Mouse (Mus musculus): ENCODE results near the gene Trim10. TPM values are rescaled to one million over a fixed set of nuclear protein-coding genes. Genes with fewer than 3 reads are reported as not detected.

Trim10 gene
- total RNA-seq, 2 experiments from 2014 or later = not detected

DNA sequence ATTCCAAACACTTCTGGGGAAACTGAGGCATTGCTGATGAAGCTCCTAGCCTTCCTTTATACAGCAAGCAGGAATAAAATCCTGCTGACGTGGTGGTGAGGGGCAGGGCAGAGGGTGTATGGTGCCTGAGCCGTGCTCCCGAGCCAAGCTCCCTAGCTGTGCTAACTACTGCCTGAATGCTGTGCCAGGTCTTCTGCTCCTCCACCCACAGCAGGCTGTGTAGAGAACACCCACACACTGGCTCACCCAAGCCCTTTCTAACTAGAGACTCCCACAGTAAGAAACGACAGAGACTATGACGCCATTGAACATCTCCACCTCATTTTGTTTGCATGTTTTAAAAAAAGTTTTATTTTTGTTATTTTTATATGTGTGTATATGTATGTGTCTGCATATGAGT lies 30.6 kb downstream of the Trim10 start:
- no peak overlapping the region for H3K4me3 ChIP-seq
- DNase-seq (ENCODE audit: low spot score in 2 of 2) = peak; percentile 46 to 50
- H3K27ac ChIP-seq = peak overlapping the region; percentile 54; the same call in 1 of the 2 replicates
- TF ChIP-seq CTCF (conservative IDR thresholded peaks at IDR 0.05) = no peak

DNA sequence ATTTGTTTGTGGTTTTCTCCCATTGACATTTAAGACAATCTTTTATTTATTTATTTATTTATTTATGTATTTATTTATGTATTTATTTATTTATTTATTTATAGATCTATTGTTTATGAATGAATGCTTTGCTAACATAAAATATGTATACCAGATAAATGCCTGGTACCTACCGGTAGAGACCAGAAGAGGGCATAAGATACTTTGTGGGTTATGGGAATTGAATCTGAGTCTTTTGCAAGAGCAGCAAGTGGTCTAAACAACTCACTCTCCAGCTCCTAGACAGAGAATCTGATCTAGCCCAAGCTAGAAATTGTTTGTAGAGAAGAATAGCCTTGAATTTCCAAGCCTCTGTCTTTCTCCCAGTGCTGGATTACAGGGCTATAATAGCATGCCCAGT lies 31.3 kb downstream of the Trim10 start:
- H3K27ac ChIP-seq = no peak overlapping the region; the same call in 1 of the 2 replicates
- TF ChIP-seq CTCF (conservative IDR thresholded peaks at IDR 0.05) = peak; percentile 58
- no peak for DNase-seq (ENCODE audit: low spot score in 2 of 2)
- H3K4me3 ChIP-seq = no peak overlapping the region

DNA sequence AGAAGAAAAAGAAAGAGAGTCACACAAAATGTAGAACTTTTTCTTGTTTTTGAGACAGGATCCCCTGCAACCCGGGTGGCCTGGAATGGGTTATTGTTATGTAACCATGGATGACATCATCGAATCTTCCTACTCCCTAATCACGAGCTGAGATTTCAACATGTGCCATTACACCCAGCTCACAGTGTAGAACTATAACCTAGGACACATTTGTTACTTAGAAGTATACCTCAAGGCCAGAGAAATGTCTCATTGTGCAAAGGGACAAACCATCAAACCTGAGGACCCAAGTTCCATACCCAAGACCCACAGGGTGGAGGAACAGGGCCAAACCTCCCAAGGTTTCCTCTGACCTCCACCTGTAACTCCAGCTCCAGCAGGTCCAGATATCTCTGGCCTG lies 34.3 kb downstream of the Trim10 start:
- no peak for DNase-seq (ENCODE audit: low spot score in 2 of 2)
- Histone ChIP-seq H3K27ac (no peak overlapping the region), H3K4me3 (no peak overlapping the region)
- TF ChIP-seq CTCF (conservative IDR thresholded peaks at IDR 0.05) = no peak

DNA sequence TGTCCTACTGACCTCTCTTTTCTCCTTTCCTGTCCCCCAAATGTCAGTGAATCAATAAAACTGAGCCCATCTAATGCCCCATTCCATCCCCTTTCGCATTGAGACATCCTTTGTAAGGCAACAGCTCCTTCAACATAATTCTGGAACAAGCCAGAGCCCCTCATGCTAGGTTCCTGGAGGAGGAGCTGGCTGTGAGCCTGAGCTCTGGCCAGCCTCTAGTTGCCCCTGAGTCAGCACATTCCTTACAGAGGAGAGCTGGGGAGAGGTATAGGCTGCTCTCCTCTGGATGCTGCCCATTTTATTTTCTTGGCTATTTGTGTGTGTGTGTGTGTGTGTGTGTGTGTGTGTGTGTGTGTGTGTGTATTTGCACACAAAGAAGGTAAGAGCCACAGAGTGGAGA lies 38.9 kb downstream of the Trim10 start:
- Histone ChIP-seq H3K27ac (no peak overlapping the region), H3K4me3 (no peak overlapping the region)
- no peak for TF ChIP-seq CTCF (conservative IDR thresholded peaks at IDR 0.05)
- no peak for DNase-seq (ENCODE audit: low spot score in 2 of 2)

DNA sequence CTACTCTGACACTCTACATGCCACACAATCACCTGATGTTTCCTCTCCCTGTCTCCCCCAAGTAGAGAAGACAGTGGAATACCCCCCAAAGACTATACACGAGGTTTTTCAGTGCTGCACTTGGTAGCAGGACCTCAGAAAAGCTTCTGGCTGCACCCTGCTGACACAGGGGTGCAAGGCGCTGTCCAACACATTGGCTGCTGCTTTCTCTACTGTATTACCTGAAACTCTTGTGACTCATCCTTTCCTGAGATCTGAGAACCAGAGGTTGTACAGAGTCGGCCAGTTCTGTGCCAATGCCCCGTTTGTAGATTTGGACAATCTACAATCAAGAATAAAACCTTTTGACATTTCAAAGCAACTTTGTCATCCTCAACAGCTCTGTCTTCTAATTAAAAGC lies 40.4 kb downstream of the Trim10 start:
- Histone ChIP-seq H3K4me3 (no peak overlapping the region), H3K27ac (no peak overlapping the region)
- no peak for DNase-seq (ENCODE audit: low spot score in 2 of 2)
- TF ChIP-seq CTCF (conservative IDR thresholded peaks at IDR 0.05) = no peak

GRCm38 (mm10) chr17:36912031-36912430 lies 42.7 kb downstream of the Trim10 start:
- Histone ChIP-seq H3K4me3 (no peak overlapping the region), H3K27ac (no peak overlapping the region)
- DNase-seq (ENCODE audit: low spot score in 2 of 2) = no peak
- no peak for TF ChIP-seq CTCF (conservative IDR thresholded peaks at IDR 0.05)

DNA sequence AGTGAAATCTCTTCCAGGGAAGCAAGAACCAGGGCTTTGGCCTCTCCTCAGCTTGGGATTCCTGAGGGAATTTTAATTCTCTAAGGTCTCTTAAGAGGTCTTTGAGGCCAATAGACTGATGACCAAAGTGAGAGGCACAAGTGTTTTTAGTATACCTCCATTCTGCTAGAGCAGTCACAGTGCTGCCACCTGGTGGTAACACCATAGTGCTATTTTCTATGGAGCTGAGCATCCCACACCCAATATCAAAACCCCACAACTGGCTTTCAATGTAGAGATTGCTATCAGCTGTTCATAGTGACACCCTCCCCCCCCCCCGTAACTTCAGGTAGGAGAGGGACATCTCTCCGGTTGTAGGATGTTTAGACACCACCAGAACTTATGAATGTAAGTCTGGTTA lies 44.7 kb downstream of the Trim10 start:
- Histone ChIP-seq H3K27ac (no peak overlapping the region), H3K4me3 (no peak overlapping the region)
- peak; percentile 70 to 86 for DNase-seq (ENCODE audit: low spot score in 2 of 2)
- TF ChIP-seq CTCF (conservative IDR thresholded peaks at IDR 0.05) = peak; percentile 90

DNA sequence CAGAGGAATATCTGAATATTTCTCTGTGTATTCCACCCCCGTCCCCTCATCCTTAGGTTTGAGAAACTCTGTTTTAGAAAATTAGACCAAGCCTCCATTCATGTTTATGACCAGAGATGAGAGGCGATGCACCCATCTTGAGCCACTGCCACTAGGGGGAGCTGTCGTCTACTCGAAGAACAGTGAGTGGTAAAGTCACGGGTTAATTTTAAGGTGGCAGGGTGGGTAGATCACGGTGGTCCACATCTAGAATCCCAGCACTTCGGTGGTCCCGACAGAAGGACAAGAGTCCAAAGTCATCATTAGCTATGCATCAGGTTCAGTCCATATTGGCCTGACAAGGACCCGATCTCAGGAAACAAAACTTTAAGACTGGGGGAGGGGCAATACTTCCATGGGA lies 45.7 kb downstream of the Trim10 start:
- peak; percentile 84 for TF ChIP-seq CTCF (conservative IDR thresholded peaks at IDR 0.05)
- H3K4me3 ChIP-seq = no peak overlapping the region
- DNase-seq (ENCODE audit: low spot score in 2 of 2) = peak; percentile 26 to 68
- H3K27ac ChIP-seq = no peak overlapping the region

DNA sequence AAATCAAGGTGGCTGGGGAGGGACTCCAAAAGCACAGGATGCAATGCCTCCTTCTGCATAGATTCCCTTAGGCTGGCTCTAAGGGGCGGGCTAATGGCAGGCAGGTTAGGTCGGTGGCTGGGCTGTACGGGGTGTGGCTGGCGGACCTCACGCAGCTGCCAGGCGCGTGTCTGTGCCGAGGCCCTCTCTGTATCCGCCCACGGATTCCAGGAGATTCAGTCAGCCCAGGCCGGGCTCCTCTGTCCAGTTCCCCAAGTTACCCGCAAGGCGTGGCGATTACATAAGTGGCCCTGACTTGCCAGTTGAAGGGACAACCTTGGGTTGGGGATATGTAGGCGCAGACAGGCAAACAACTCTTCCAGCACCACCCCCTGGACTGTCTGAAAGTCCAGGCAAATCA lies 50.9 kb downstream of the Trim10 start:
- no peak overlapping the region for H3K4me3 ChIP-seq
- no peak for TF ChIP-seq CTCF (conservative IDR thresholded peaks at IDR 0.05)
- H3K27ac ChIP-seq = no peak overlapping the region
- DNase-seq (ENCODE audit: low spot score in 2 of 2) = no peak

- no peak for TF ChIP-seq CTCF (conservative IDR thresholded peaks at IDR 0.05)
These were observed 53.3 kb downstream of the Trim10 start for GRCm38 (mm10) chr17:36922715-36923114.

DNA sequence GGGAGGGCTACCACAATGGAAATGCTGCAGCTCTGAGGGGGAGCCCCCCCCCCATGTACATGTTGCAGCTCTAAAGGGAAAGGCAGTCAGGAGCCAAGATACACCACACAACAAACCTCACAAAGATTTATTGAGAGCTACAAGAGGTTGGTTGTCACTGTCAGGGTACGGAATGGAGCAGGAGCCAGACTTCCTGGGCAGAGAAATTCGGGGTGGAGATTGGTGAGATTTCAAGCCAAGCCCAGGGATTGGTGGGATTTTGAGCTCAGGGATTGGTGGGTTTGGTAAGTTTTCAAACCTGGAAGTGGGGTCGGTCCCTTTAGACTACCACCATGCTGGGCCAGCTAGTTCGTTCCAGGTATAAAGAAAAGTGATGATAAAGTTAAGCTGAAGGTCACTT lies 54.1 kb downstream of the Trim10 start:
- Histone ChIP-seq H3K4me3 (no peak overlapping the region), H3K27ac (no peak overlapping the region)
- no peak for DNase-seq (ENCODE audit: low spot score in 2 of 2)
- no peak for TF ChIP-seq CTCF (conservative IDR thresholded peaks at IDR 0.05)

More at GRCm38 (mm10) chr17:36922715-36923114, 53.3 kb downstream of the Trim10 start:
- no peak overlapping the region for H3K27ac ChIP-seq
- no peak overlapping the region for H3K4me3 ChIP-seq
- DNase-seq (ENCODE audit: low spot score in 2 of 2) = no peak

Other genes with a start within 250 kb of the Trim10 start
- gene H2-M9, start 226.9 kb upstream of the Trim10 start, total RNA-seq (2021) = not detected
- gene H2-M1, start 197.4 kb upstream of the Trim10 start, total RNA-seq (2021) = not detected
- gene H2-M10.5, start 96.7 kb upstream of the Trim10 start, total RNA-seq (2021) = not detected
- gene H2-M10.6, start 57.4 kb upstream of the Trim10 start, total RNA-seq (2021) = not detected
- 10 to 100 TPM; 22.5 to 26.1 TPM for gene Trim26, start 32.4 kb upstream of the Trim10 start, total RNA-seq (2021)
- not detected for gene Trim15, start 2.4 kb upstream of the Trim10 start, total RNA-seq (2021)
- not detected for gene Trim40, start 20.5 kb downstream of the Trim10 start, total RNA-seq (2021)
- gene Trim31, start 28.5 kb downstream of the Trim10 start, total RNA-seq (2021) = under 1 TPM in 1 of 2 experiments, not detected in 1; 0.15 TPM
- gene Rnf39, start 73.3 kb downstream of the Trim10 start, total RNA-seq (2021) = 1 to 10 TPM; 5.2 to 5.3 TPM
- 100 to 1,000 TPM; 132 to 139 TPM for gene Ppp1r11, start 82.2 kb downstream of the Trim10 start, total RNA-seq (2021)
- gene Znrd1, start 89.0 kb downstream of the Trim10 start, total RNA-seq (2021) = 10 to 100 TPM; 30.6 to 34.5 TPM
- gene Znrd1as, start 89.0 kb downstream of the Trim10 start, total RNA-seq (2021) = 1 to 10 TPM; 6.2 to 7.3 TPM
- not detected for gene 2410137M14Rik, start 111.7 kb downstream of the Trim10 start, total RNA-seq (2021)
- gene H2-M5, start 120.0 kb downstream of the Trim10 start, total RNA-seq (2021) = 1 to 10 TPM in 1 of 2 experiments, under 1 TPM in 1; 0.37 to 1.2 TPM
- 10 to 100 TPM; 15.0 to 15.8 TPM for gene Zfp57, start 131.6 kb downstream of the Trim10 start, total RNA-seq (2021)
- gene Mog, start 153.8 kb downstream of the Trim10 start, total RNA-seq (2021) = 10 to 100 TPM; 42.6 to 45.6 TPM
- gene Gabbr1, start 176.4 kb downstream of the Trim10 start, total RNA-seq (2021) = 100 to 1,000 TPM; 682 to 738 TPM
- gene Olfr90, start 218.9 kb downstream of the Trim10 start, total RNA-seq (2021) = not detected
- not detected for gene Olfr91, start 228.7 kb downstream of the Trim10 start, total RNA-seq (2021)